Mouse (Mus musculus): ENCODE data around the gene Ttc28. TPM values are rescaled to one million over a fixed set of nuclear protein-coding genes. Genes with fewer than 3 reads are reported as not detected.

The Ttc28 gene
- polyA plus RNA-seq, 1 experiment, result 7.4 TPM

DNA sequence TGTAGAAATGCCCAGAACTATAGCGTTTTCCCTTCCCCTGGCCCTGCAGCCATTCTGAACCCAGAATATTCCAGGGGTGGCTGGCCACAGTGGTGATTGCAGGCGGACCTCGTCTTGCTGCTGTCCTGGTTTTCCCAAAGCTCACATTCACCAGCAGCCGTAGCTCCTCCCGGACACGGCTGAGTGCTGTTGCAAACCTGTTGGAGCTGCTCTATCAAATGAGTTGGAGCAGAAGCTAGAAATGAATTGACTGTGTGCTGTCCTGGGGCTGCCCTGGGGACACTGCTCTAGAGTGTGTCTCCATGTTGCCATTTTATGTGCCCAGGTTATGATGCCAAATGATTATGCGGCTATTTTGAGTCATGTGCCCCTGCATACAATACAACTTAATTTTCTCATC lies 254.2 kb downstream of the Ttc28 start:
- Histone ChIP-seq H3K4me3 (replicated peaks; ENCODE audit: control insufficient read depth, low read depth, low read length) (no peak overlapping the region), H3K27ac (ENCODE audit: control insufficient read depth, insufficient read depth, low read depth, low read length, poor library complexity) (no peak overlapping the region), H3K4me1 (ENCODE audit: control insufficient read depth, insufficient read depth, low read length) (no peaks in the 10 kb centered on the region; the same call in 1 of the 2 replicates)
- 90% methylated on average over 7 of the region's 7 CpGs for WGBS
- TF ChIP-seq POLR2A (IDR thresholded peaks at IDR 0.05; ENCODE audit: borderline replicate concordance, control insufficient read depth, low read depth, low read length) (no peak), CTCF (IDR thresholded peaks at IDR 0.05; ENCODE audit: control insufficient read depth, insufficient read depth, low read length) (no peak)

GRCm38 (mm10) chr5:111137283-111137682 lies 257.7 kb downstream of the Ttc28 start:
- Histone ChIP-seq H3K4me1 (ENCODE audit: control insufficient read depth, insufficient read depth, low read length) (peaks cover 2% of the 10 kb centered on the region), H3K27ac (ENCODE audit: control insufficient read depth, insufficient read depth, low read depth, low read length, poor library complexity) (no peak overlapping the region), H3K4me3 (replicated peaks; ENCODE audit: control insufficient read depth, low read depth, low read length) (no peak overlapping the region)
- TF ChIP-seq POLR2A (IDR thresholded peaks at IDR 0.05; ENCODE audit: borderline replicate concordance, control insufficient read depth, low read depth, low read length) (no peak), CTCF (IDR thresholded peaks at IDR 0.05; ENCODE audit: control insufficient read depth, insufficient read depth, low read length) (no peak)
- 76% methylated on average over 6 of the region's 6 CpGs for WGBS

DNA sequence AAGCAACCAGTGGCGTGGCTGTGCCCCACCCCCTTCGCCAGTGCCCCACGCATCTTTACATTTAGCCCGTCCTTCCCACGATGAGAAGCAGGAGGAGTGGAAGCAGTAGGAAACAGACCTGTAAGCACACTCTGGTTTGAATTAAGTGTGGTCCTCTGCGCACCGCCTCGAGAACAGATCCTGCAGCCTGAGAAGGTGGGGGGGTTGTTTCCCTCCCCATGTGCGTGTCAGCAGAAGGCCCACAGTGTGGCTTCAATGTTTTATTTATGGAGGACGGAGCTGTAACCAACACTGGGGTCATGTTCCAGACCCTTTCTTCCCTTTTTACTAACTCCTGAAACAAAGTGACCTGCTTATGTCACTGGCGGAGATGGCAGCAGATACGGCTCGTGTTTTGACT lies 258.1 kb downstream of the Ttc28 start:
- WGBS, result 81% methylated on average over 13 of the region's 13 CpGs
- Histone ChIP-seq H3K27ac (ENCODE audit: control insufficient read depth, insufficient read depth, low read depth, low read length, poor library complexity) (no peak overlapping the region), H3K4me3 (replicated peaks; ENCODE audit: control insufficient read depth, low read depth, low read length) (no peak overlapping the region), H3K4me1 (ENCODE audit: control insufficient read depth, insufficient read depth, low read length) (peaks cover 2% of the 10 kb centered on the region)
- no peak for TF ChIP-seq POLR2A (IDR thresholded peaks at IDR 0.05; ENCODE audit: borderline replicate concordance, control insufficient read depth, low read depth, low read length)
- TF ChIP-seq CTCF (IDR thresholded peaks at IDR 0.05; ENCODE audit: control insufficient read depth, insufficient read depth, low read length), result no peak

- Histone ChIP-seq H3K4me1 (ENCODE audit: control insufficient read depth, insufficient read depth, low read length) (peaks cover 2% of the 10 kb centered on the region), H3K27ac (ENCODE audit: control insufficient read depth, insufficient read depth, low read depth, low read length, poor library complexity) (no peak overlapping the region), H3K4me3 (replicated peaks; ENCODE audit: control insufficient read depth, low read depth, low read length) (no peak overlapping the region)
- no peak for TF ChIP-seq POLR2A (IDR thresholded peaks at IDR 0.05; ENCODE audit: borderline replicate concordance, control insufficient read depth, low read depth, low read length)
- no peak for TF ChIP-seq CTCF (IDR thresholded peaks at IDR 0.05; ENCODE audit: control insufficient read depth, insufficient read depth, low read length)
- WGBS, result 70% methylated on average over 11 of the region's 11 CpGs
These were observed 258.7 kb downstream of the Ttc28 start for GRCm38 (mm10) chr5:111138239-111138833.

- Histone ChIP-seq H3K4me3 (replicated peaks; ENCODE audit: control insufficient read depth, low read depth, low read length) (no peak overlapping the region), H3K4me1 (ENCODE audit: control insufficient read depth, insufficient read depth, low read length) (peaks cover 2% of the 10 kb centered on the region; the same call in 1 of the 2 replicates), H3K27ac (ENCODE audit: control insufficient read depth, insufficient read depth, low read depth, low read length, poor library complexity) (no peak overlapping the region)
- whole genome bisulfite sequencing, result 37% methylated on average over 7 of the region's 7 CpGs
- TF ChIP-seq POLR2A (IDR thresholded peaks at IDR 0.05; ENCODE audit: borderline replicate concordance, control insufficient read depth, low read depth, low read length), result no peak
- TF ChIP-seq CTCF (IDR thresholded peaks at IDR 0.05; ENCODE audit: control insufficient read depth, insufficient read depth, low read length), result no peak
These were observed 259.4 kb downstream of the Ttc28 start for GRCm38 (mm10) chr5:111138927-111139565.

- Histone ChIP-seq H3K27ac (ENCODE audit: control insufficient read depth, insufficient read depth, low read depth, low read length, poor library complexity) (no peak overlapping the region), H3K4me1 (ENCODE audit: control insufficient read depth, insufficient read depth, low read length) (peaks cover 2% of the 10 kb centered on the region; the same call in 1 of the 2 replicates), H3K4me3 (replicated peaks; ENCODE audit: control insufficient read depth, low read depth, low read length) (no peak overlapping the region)
- 31% methylated on average over 14 of the region's 14 CpGs for WGBS
- TF ChIP-seq CTCF (IDR thresholded peaks at IDR 0.05; ENCODE audit: control insufficient read depth, insufficient read depth, low read length) (no peak), POLR2A (IDR thresholded peaks at IDR 0.05; ENCODE audit: borderline replicate concordance, control insufficient read depth, low read depth, low read length) (no peak)
These were observed 260.0 kb downstream of the Ttc28 start for GRCm38 (mm10) chr5:111139622-111140021.

- Histone ChIP-seq H3K4me1 (ENCODE audit: control insufficient read depth, insufficient read depth, low read length) (peaks cover 2% of the 10 kb centered on the region; the same call in 1 of the 2 replicates), H3K27ac (ENCODE audit: control insufficient read depth, insufficient read depth, low read depth, low read length, poor library complexity) (no peak overlapping the region), H3K4me3 (replicated peaks; ENCODE audit: control insufficient read depth, low read depth, low read length) (peak overlapping the region; percentile 2)
- TF ChIP-seq CTCF (IDR thresholded peaks at IDR 0.05; ENCODE audit: control insufficient read depth, insufficient read depth, low read length) (no peak), POLR2A (IDR thresholded peaks at IDR 0.05; ENCODE audit: borderline replicate concordance, control insufficient read depth, low read depth, low read length) (no peak)
- WGBS, result 32% methylated on average over 20 of the region's 20 CpGs
These were observed 261.7 kb downstream of the Ttc28 start for GRCm38 (mm10) chr5:111141139-111141885.

GRCm38 (mm10) chr5:111142837-111143236 lies 263.2 kb downstream of the Ttc28 start:
- H3K4me1 ChIP-seq (ENCODE audit: control insufficient read depth, insufficient read depth, low read length), result peaks cover 2% of the 10 kb centered on the region; the same call in 1 of the 2 replicates
- H3K4me3 ChIP-seq (replicated peaks; ENCODE audit: control insufficient read depth, low read depth, low read length), result no peak overlapping the region
- H3K27ac ChIP-seq (ENCODE audit: control insufficient read depth, insufficient read depth, low read depth, low read length, poor library complexity), result no peak overlapping the region
- TF ChIP-seq POLR2A (IDR thresholded peaks at IDR 0.05; ENCODE audit: borderline replicate concordance, control insufficient read depth, low read depth, low read length) (no peak), CTCF (IDR thresholded peaks at IDR 0.05; ENCODE audit: control insufficient read depth, insufficient read depth, low read length) (no peak)
- 36% methylated on average over 4 of the region's 4 CpGs for WGBS
